Mouse (Mus musculus): ENCODE data around the gene Cog8. TPM values are rescaled to one million over a fixed set of nuclear protein-coding genes. Genes with fewer than 3 reads are reported as not detected.
A peak's percentile ranks its signal among the peaks of the same experiment; 100 is the strongest.

Gene Cog8
- polyA plus RNA-seq, 1 experiment from 2014 or later = 15.6 TPM

- Histone ChIP-seq H3K9ac (replicated peaks) (no peak overlapping the region), H3K4me1 (ENCODE audit: insufficient read depth) (no peaks in the 10 kb centered on the region), H3K4me3 (ENCODE audit: low read depth, low read length) (no peak overlapping the region), H3K36me3 (replicated peaks; ENCODE audit: insufficient read depth, low read length) (peaks cover 59% of the 10 kb centered on the region), H3K9me3 (ENCODE audit: low read length) (no peaks in the 10 kb centered on the region), H3K27me3 (ENCODE audit: insufficient read depth, low read length) (no peaks in the 10 kb centered on the region), H3K4me2 (ENCODE audit: low read depth, low read length) (no peak overlapping the region), H3K27ac (ENCODE audit: low read depth) (no peak overlapping the region)
- ATAC-seq = no peak
- 65% methylated on average over 4 of the region's 4 CpGs for WGBS (ENCODE audit: insufficient replicate concordance)
- no peak for DNase-seq
- TF ChIP-seq EP300 (IDR thresholded peaks at IDR 0.05; ENCODE audit: low read depth) (no peak), CTCF (IDR thresholded peaks at IDR 0.05; ENCODE audit: low read depth) (no peak)
Measured at GRCm38 (mm10) chr8:107073706-107074105, 17.2 kb upstream of the Cog8 start.

GRCm38 (mm10) chr8:107065511-107066496, 9.3 kb upstream of the Cog8 start, which contains the start of gene Tmed6:
Gene Tmed6 (minus strand): TSS chr8:107065644.
- TF ChIP-seq EP300 (IDR thresholded peaks at IDR 0.05; ENCODE audit: low read depth) (no peak), CTCF (IDR thresholded peaks at IDR 0.05; ENCODE audit: low read depth) (no peak)
- Histone ChIP-seq H3K4me3 (ENCODE audit: low read depth, low read length) (no peak within 1 kb of the TSS), H3K27ac (ENCODE audit: low read depth) (no peak within 1 kb of the TSS), H3K9me3 (ENCODE audit: low read length) (no peaks in the 10 kb centered on the region), H3K36me3 (replicated peaks; ENCODE audit: insufficient read depth, low read length) (peaks cover 11% of the 10 kb centered on the region; the same call in 1 of the 2 replicates), H3K9ac (replicated peaks) (no peak within 1 kb of the TSS), H3K27me3 (ENCODE audit: insufficient read depth, low read length) (no peaks in the 10 kb centered on the region), H3K4me2 (ENCODE audit: low read depth, low read length) (no peak within 1 kb of the TSS), H3K4me1 (ENCODE audit: insufficient read depth) (peaks cover 2% of the 10 kb centered on the region; the same call in 1 of the 2 replicates)
- 49% methylated on average over 17 of the region's 17 CpGs for WGBS (ENCODE audit: insufficient replicate concordance)
- peak; percentile 79 for ATAC-seq
- peak; percentile 34 for DNase-seq

GRCm38 (mm10) chr8:107062613-107063012, 6.1 kb upstream of the Cog8 start:
- no peaks in the 10 kb centered on the region for H3K9me3 ChIP-seq (ENCODE audit: low read length)
- DNase-seq (no peak), ATAC-seq (no peak)
- H3K36me3 ChIP-seq (replicated peaks; ENCODE audit: insufficient read depth, low read length) = peaks cover 9% of the 10 kb centered on the region
- H3K4me3 ChIP-seq (ENCODE audit: low read depth, low read length) = no peak overlapping the region
- no peak overlapping the region for H3K9ac ChIP-seq (replicated peaks)
- H3K4me1 ChIP-seq (ENCODE audit: insufficient read depth) = peaks cover 10% of the 10 kb centered on the region
- no peaks in the 10 kb centered on the region for H3K27me3 ChIP-seq (ENCODE audit: insufficient read depth, low read length)
- no peak for TF ChIP-seq EP300 (IDR thresholded peaks at IDR 0.05; ENCODE audit: low read depth)
- no peak for TF ChIP-seq CTCF (IDR thresholded peaks at IDR 0.05; ENCODE audit: low read depth)
- H3K27ac ChIP-seq (ENCODE audit: low read depth) = no peak overlapping the region
- WGBS (ENCODE audit: insufficient replicate concordance) = 74% methylated on average over 1 of the region's 1 CpGs
- H3K4me2 ChIP-seq (ENCODE audit: low read depth, low read length) = no peak overlapping the region

GRCm38 (mm10) chr8:107056973-107057369, 482 bp upstream of the Cog8 start:
- peak overlapping the region; percentile 94 for H3K4me2 ChIP-seq (ENCODE audit: low read depth, low read length)
- peak; percentile 56 for ATAC-seq
- under 1% methylated on average over 33 of the region's 33 CpGs for WGBS (ENCODE audit: insufficient replicate concordance)
- H3K27ac ChIP-seq (ENCODE audit: low read depth) = peak overlapping the region; percentile 58
- no peaks in the 10 kb centered on the region for H3K9me3 ChIP-seq (ENCODE audit: low read length)
- no peaks in the 10 kb centered on the region for H3K27me3 ChIP-seq (ENCODE audit: insufficient read depth, low read length)
- H3K4me3 ChIP-seq (ENCODE audit: low read depth, low read length) = peak overlapping the region; percentile 92
- TF ChIP-seq EP300 (IDR thresholded peaks at IDR 0.05; ENCODE audit: low read depth) = no peak; the same call in 1 of the 2 replicates
- TF ChIP-seq CTCF (IDR thresholded peaks at IDR 0.05; ENCODE audit: low read depth) = no peak
- H3K36me3 ChIP-seq (replicated peaks; ENCODE audit: insufficient read depth, low read length) = peaks cover 39% of the 10 kb centered on the region
- peak overlapping the region; percentile 84 for H3K9ac ChIP-seq (replicated peaks)
- peaks cover 23% of the 10 kb centered on the region for H3K4me1 ChIP-seq (ENCODE audit: insufficient read depth)
- no peak for DNase-seq

- Histone ChIP-seq H3K9me3 (ENCODE audit: low read length) (no peaks in the 10 kb centered on the region), H3K36me3 (replicated peaks; ENCODE audit: insufficient read depth, low read length) (peaks cover 50% of the 10 kb centered on the region), H3K4me1 (ENCODE audit: insufficient read depth) (peaks cover 16% of the 10 kb centered on the region), H3K4me2 (ENCODE audit: low read depth, low read length) (no peak overlapping the region), H3K9ac (replicated peaks) (no peak overlapping the region), H3K27me3 (ENCODE audit: insufficient read depth, low read length) (no peaks in the 10 kb centered on the region), H3K4me3 (ENCODE audit: low read depth, low read length) (no peak overlapping the region), H3K27ac (ENCODE audit: low read depth) (no peak overlapping the region)
- DNase-seq (no peak), ATAC-seq (no peak)
- 96% methylated on average over 8 of the region's 8 CpGs for WGBS (ENCODE audit: insufficient replicate concordance)
- TF ChIP-seq CTCF (IDR thresholded peaks at IDR 0.05; ENCODE audit: low read depth) = no peak
- no peak for TF ChIP-seq EP300 (IDR thresholded peaks at IDR 0.05; ENCODE audit: low read depth)
Measured at GRCm38 (mm10) chr8:107052046-107052445, 4.4 kb downstream of the Cog8 start.

- H3K36me3 ChIP-seq (replicated peaks; ENCODE audit: insufficient read depth, low read length) = peaks cover 68% of the 10 kb centered on the region
- no peaks in the 10 kb centered on the region for H3K27me3 ChIP-seq (ENCODE audit: insufficient read depth, low read length)
- 81% methylated on average over 4 of the region's 4 CpGs for WGBS (ENCODE audit: insufficient replicate concordance)
- DNase-seq (no peak), ATAC-seq (no peak)
- peak overlapping the region; percentile 86; the same call in 1 of the 2 replicates for H3K4me3 ChIP-seq (ENCODE audit: low read depth, low read length)
- H3K27ac ChIP-seq (ENCODE audit: low read depth) = 0 out of 2 replicates have a peak overlapping the region, but pooled peaks have one; percentile 90
- H3K4me2 ChIP-seq (ENCODE audit: low read depth, low read length) = peak overlapping the region; percentile 88; the same call in 1 of the 2 replicates
- no peak for TF ChIP-seq EP300 (IDR thresholded peaks at IDR 0.05; ENCODE audit: low read depth)
- TF ChIP-seq CTCF (IDR thresholded peaks at IDR 0.05; ENCODE audit: low read depth) = no peak
- no peaks in the 10 kb centered on the region for H3K9me3 ChIP-seq (ENCODE audit: low read length)
- H3K9ac ChIP-seq (replicated peaks) = peak overlapping the region; percentile 85; the same call in 1 of the 2 replicates
- H3K4me1 ChIP-seq (ENCODE audit: insufficient read depth) = peaks cover 6% of the 10 kb centered on the region
Measured at GRCm38 (mm10) chr8:107049480-107049879, 7.0 kb downstream of the Cog8 start.

Measured in liver, postnatal 0 days (tissue).